Comparison of ENCODE assay signal across 11 mouse cellular contexts in the genomic region with DNA sequence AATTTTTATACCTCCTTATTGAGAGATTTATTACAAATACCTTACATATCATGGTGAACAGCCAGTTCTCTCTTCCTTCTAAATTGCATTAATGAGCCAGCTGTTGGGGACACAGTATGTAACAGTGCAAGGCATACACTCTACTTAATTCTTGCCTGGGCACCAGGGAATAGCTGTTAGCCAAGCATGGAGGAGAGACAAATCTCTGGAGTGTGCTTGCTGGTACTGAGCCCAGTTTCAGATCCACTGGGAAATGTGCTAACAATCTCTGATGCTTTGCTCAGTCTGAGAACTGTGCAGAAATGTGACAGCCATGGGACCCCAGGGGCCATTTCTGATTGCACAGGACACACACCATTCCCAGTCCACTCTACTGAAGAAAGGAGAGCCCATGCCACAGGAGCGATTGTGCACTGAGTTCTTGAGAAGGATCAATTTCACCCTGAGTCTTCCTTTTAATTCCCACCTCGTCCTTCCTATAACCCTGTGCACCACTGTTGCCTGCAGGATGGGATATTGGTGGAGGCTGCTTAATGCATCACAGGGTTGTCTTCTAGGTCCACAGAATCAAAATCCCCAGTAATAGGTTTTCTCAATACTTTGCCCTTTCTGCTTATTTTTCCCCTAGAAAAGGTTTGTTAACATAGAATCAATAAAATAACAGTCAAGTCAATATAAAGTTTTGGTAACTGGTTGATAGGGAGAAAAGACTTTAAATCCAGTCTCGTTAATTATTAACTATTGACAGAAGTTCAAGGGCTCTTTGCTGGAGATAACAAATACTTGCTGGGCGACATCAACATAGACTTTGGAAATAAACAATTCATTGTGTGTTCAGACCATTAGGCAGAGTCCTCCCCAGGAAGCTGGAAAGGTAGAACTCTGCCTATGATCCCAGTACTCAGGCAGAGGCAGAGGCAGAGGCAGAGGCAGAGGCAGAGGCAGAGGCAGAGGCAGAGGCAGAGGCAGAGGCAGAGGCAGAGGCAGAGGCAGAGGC. TPM values are rescaled to one million over a fixed set of nuclear protein-coding genes. Genes with fewer than 3 reads are reported as not detected.
DNase-seq lines count a peak whose midpoint lies in the region; ATAC-seq lines count a peak whose summit lies in the region.
"Had no signal": no experiment of that assay in that cellular context is flagged by ENCODE, and none has a peak within 500 bp of the region (broad histone marks: within the 10 kb centered on the region; RNA-seq: fewer than 3 reads in every experiment).

No protein-coding gene starts in this region.

- H3K27ac ChIP-seq in embryonic facial prominence, embryonic 14.5 days (replicated peaks; ENCODE audit: low read depth, low read length) = no peak overlapping the region
- no peak overlapping the region for H3K27ac ChIP-seq in embryonic facial prominence, embryonic 10.5 days (replicated peaks)
- peak overlapping the region; percentile 31 for H3K27ac ChIP-seq in hindbrain, embryonic 16.5 days (ENCODE audit: low read depth, low read length)

- 64% methylated on average over 4 of the region's 4 CpGs for WGBS in embryonic facial prominence, embryonic 14.5 days
- 82% methylated on average over 4 of the region's 4 CpGs for WGBS in embryonic facial prominence, embryonic 10.5 days
- 72% methylated on average over 4 of the region's 4 CpGs for WGBS in hindbrain, embryonic 16.5 days

- no peak overlapping the region for H3K4me3 ChIP-seq in embryonic facial prominence, embryonic 14.5 days (ENCODE audit: low read depth, low read length)
- no peak overlapping the region for H3K4me3 ChIP-seq in embryonic facial prominence, embryonic 10.5 days
- H3K4me3 ChIP-seq in hindbrain, embryonic 16.5 days (ENCODE audit: low read length) = no peak overlapping the region

- peak; percentile 54 for DNase-seq in embryonic facial prominence, embryonic 14.5 days (ENCODE audit: low spot score)
- DNase-seq in embryonic facial prominence, embryonic 10.5 days (ENCODE audit: low spot score) = no peak
- DNase-seq in MN1 (ENCODE audit: low spot score) = peak; percentile 7
- DNase-seq in mesoderm, embryonic 11.5 days (ENCODE audit: low read depth, low spot score) = peak; percentile 12
- no peak for DNase-seq in right cerebral cortex, postnatal 25 days
- DNase-seq in spleen, postnatal 10 days (ENCODE audit: low spot score in 2 of 2) = no peak
- DNase-seq in T-cell, adult 2 months (ENCODE audit: low spot score) = no peak
- DNase-seq: embryo, embryonic 11 days; layer of hippocampus, postnatal 36 days; lung, postnatal 4 days had no signal

- H3K27me3 ChIP-seq in embryonic facial prominence, embryonic 14.5 days (replicated peaks; ENCODE audit: control insufficient read depth, insufficient read depth, low read length) = no peaks in the 10 kb centered on the region
- H3K27me3 ChIP-seq in embryonic facial prominence, embryonic 10.5 days (replicated peaks; ENCODE audit: low read depth, poor library complexity, severe bottlenecking) = no peaks in the 10 kb centered on the region
- H3K27me3 ChIP-seq in hindbrain, embryonic 16.5 days (replicated peaks; ENCODE audit: control insufficient read depth, insufficient read depth, low read length) = no peaks in the 10 kb centered on the region

- H3K9me3 ChIP-seq in embryonic facial prominence, embryonic 14.5 days (ENCODE audit: control insufficient read depth, low read length) = no peaks in the 10 kb centered on the region
- no peaks in the 10 kb centered on the region for H3K9me3 ChIP-seq in embryonic facial prominence, embryonic 10.5 days
- no peaks in the 10 kb centered on the region for H3K9me3 ChIP-seq in hindbrain, embryonic 16.5 days (ENCODE audit: control insufficient read depth, low read length)

- no peaks in the 10 kb centered on the region for H3K36me3 ChIP-seq in embryonic facial prominence, embryonic 14.5 days (ENCODE audit: control insufficient read depth, insufficient read depth, low read length)
- no peaks in the 10 kb centered on the region for H3K36me3 ChIP-seq in embryonic facial prominence, embryonic 10.5 days (replicated peaks)
- no peaks in the 10 kb centered on the region for H3K36me3 ChIP-seq in hindbrain, embryonic 16.5 days (ENCODE audit: control insufficient read depth, insufficient read depth, low read length)

- no peaks in the 10 kb centered on the region for H3K4me1 ChIP-seq in embryonic facial prominence, embryonic 14.5 days (ENCODE audit: control insufficient read depth, insufficient read depth, low read length)
- no peaks in the 10 kb centered on the region for H3K4me1 ChIP-seq in embryonic facial prominence, embryonic 10.5 days
- H3K4me1 ChIP-seq in hindbrain, embryonic 16.5 days (ENCODE audit: control insufficient read depth, insufficient read depth, low read depth, low read length) = peaks cover 3% of the 10 kb centered on the region; the same call in 1 of the 2 replicates

- no peak overlapping the region for H3K4me2 ChIP-seq in embryonic facial prominence, embryonic 14.5 days (ENCODE audit: low read depth, low read length)
- no peak overlapping the region for H3K4me2 ChIP-seq in hindbrain, embryonic 16.5 days (ENCODE audit: low read length)

- ATAC-seq in embryonic facial prominence, embryonic 14.5 days (ENCODE audit: low read depth) = peak; percentile 86; the same call in 1 of the 2 replicates
- ATAC-seq in hindbrain, embryonic 16.5 days = peak; percentile 85

- H3K9ac ChIP-seq in embryonic facial prominence, embryonic 14.5 days (ENCODE audit: low read depth, low read length) = no peak overlapping the region
- no peak overlapping the region for H3K9ac ChIP-seq in hindbrain, embryonic 16.5 days (ENCODE audit: low read depth, low read length)

RNA-seq across cellular contexts. Expression of a gene that starts 25.1 kb away (rescaled TPM):
- polyA plus RNA-seq in embryonic facial prominence, embryonic 14.5 days (2014; fragmentation: Nextera tagmentation; extraction: Ambion mirVana) = 1.6 and 1.7 TPM in 2 replicates
- polyA plus RNA-seq in embryonic facial prominence, embryonic 10.5 days (2016; fragmentation: Nextera tagmentation; extraction: Ambion mirVana) = 2.0 and 2.2 TPM in 2 replicates
- polyA plus RNA-seq in hindbrain, embryonic 16.5 days (2015; fragmentation: Nextera tagmentation; extraction: Ambion mirVana) = 16.1 and 16.6 TPM in 2 replicates

RNA-seq across cellular contexts. Expression of a gene that starts 31.5 kb away (rescaled TPM):
- polyA plus RNA-seq in embryonic facial prominence, embryonic 14.5 days (2014; fragmentation: Nextera tagmentation; extraction: Ambion mirVana) = 40.2 and 47.9 TPM in 2 replicates
- 44.9 and 46.2 TPM in 2 replicates for polyA plus RNA-seq in embryonic facial prominence, embryonic 10.5 days (2016; fragmentation: Nextera tagmentation; extraction: Ambion mirVana)
- polyA plus RNA-seq in hindbrain, embryonic 16.5 days (2015; fragmentation: Nextera tagmentation; extraction: Ambion mirVana) = 6.8 and 7.9 TPM in 2 replicates

Comparison
In these comparisons a context has a peak if more than half of its experiments do, and no peak if none do; other contexts are left out.
1. DNase-seq: peak in embryonic facial prominence, embryonic 14.5 days (single experiment), MN1 (single experiment) and mesoderm, embryonic 11.5 days (single experiment); none in embryonic facial prominence, embryonic 10.5 days (single experiment), right cerebral cortex, postnatal 25 days (single experiment), spleen, postnatal 10 days (0 of 2) and T-cell, adult 2 months (single experiment).